Mouse (Mus musculus) forebrain, embryonic 16.5 days (tissue): ENCODE data around the gene Olfr9. TPM values are rescaled to one million over a fixed set of nuclear protein-coding genes. Genes with fewer than 3 reads are reported as not detected.
"Not testable (repeated sequence)": the region's sequence is repeated elsewhere in the genome, so short reads cannot be mapped to it uniquely, and the experiment has no call there.

Source experiments
- ATAC-seq: fragments of 200-750 bp; cut with Nextera tagmentation; 2 replicates; pipeline ENCODE4 v1.8.0; 2017; ENCODE audit warnings: mild to moderate bottlenecking, moderate library complexity
- H3K27ac ChIP-seq: fragments of 300-500 bp; sonication (generic); 2 replicates; pipeline ENCODE4 v1.5.1; 2014; ENCODE audit warnings: low read length, control low read depth
- H3K27me3 ChIP-seq: fragments of 300-500 bp; sonication (generic); replicated peaks from 2 replicates; pipeline ENCODE4 v1.6.1; 2014; ENCODE audit warnings: low read length; ENCODE audit not compliant: control insufficient read depth, insufficient read depth
- H3K36me3 ChIP-seq: fragments of 300-500 bp; sonication (generic); 2 replicates; pipeline ENCODE4 v1.6.1; 2014; ENCODE audit not compliant: control insufficient read depth, insufficient read depth
- H3K4me1 ChIP-seq: fragments of 300-500 bp; sonication (generic); replicated peaks from 2 replicates; pipeline ENCODE4 v1.6.1; 2014; ENCODE audit warnings: low read length; ENCODE audit not compliant: control insufficient read depth, insufficient read depth
- H3K4me2 ChIP-seq: fragments of 300-500 bp; sonication (generic); 2 replicates; pipeline ENCODE4 v1.6.1; 2014; ENCODE audit warnings: mild to moderate bottlenecking, low read length, control low read depth
- H3K4me3 ChIP-seq: fragments of 300-500 bp; sonication (generic); replicated peaks from 2 replicates; pipeline ENCODE4 v1.5.1; 2014; ENCODE audit warnings: mild to moderate bottlenecking, low read length, control low read depth
- H3K9ac ChIP-seq: fragments of 300-500 bp; sonication (generic); replicated peaks from 2 replicates; pipeline ENCODE4 v1.6.1; 2014; ENCODE audit warnings: low read depth, low read length, control low read depth
- H3K9me3 ChIP-seq: fragments of 300-500 bp; sonication (generic); 2 replicates; pipeline ENCODE4 v1.6.1; 2016; ENCODE audit warnings: low read length; ENCODE audit not compliant: control insufficient read depth
- WGBS: fragments of 180-500 bp; shearing (Covaris S2); extraction: QIAGEN DNeasy Blood & Tissue Kit; methylation state at CpG from one replicate; pipeline ENCODE4 v1.1.7; 2014; 5-methylcytosine and 5-hydroxymethylcytosine counted together
- polyA plus RNA-seq: library from polyadenylated mRNA; unstranded; fragments of >200 nt; fragmentation: Nextera tagmentation; extraction: Ambion mirVana; gene quantifications from 2 replicates; pipeline ENCODE4 v1.2.1, GENCODE M21; 2015

Gene Olfr9
- polyA plus RNA-seq, 1 experiment from 2014 or later, result not detected

DNA sequence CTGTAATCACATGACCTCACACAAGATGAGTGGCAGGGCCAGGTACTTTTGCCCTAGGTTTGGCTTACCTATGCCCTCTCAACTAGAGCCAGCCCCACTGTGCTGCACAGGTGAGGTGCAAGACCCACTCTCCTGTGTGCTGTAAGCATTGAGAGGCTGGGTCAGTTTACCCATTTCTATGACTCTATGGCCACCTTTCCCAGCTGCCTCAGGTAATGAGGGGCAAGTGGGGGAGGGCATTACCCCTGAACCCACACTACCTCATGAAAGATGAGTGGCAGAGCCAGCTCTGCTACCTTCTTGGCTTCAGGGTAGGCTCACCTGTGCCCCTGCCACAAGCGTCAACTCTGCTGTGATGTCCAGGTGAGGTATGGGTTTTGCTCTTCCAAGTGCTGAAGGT lies 6.6 kb downstream of the Olfr9 start:
- no peaks in the 10 kb centered on the region for H3K9me3 ChIP-seq
- 86% methylated on average over 1 of the region's 1 CpGs for WGBS
- no peak overlapping the region for H3K4me3 ChIP-seq
- H3K4me1 ChIP-seq, result no peaks in the 10 kb centered on the region
- no peaks in the 10 kb centered on the region for H3K36me3 ChIP-seq
- no peak for ATAC-seq
- no peak overlapping the region for H3K9ac ChIP-seq
- H3K27me3 ChIP-seq, result no peaks in the 10 kb centered on the region
- no peak overlapping the region for H3K4me2 ChIP-seq
- no peak overlapping the region for H3K27ac ChIP-seq

DNA sequence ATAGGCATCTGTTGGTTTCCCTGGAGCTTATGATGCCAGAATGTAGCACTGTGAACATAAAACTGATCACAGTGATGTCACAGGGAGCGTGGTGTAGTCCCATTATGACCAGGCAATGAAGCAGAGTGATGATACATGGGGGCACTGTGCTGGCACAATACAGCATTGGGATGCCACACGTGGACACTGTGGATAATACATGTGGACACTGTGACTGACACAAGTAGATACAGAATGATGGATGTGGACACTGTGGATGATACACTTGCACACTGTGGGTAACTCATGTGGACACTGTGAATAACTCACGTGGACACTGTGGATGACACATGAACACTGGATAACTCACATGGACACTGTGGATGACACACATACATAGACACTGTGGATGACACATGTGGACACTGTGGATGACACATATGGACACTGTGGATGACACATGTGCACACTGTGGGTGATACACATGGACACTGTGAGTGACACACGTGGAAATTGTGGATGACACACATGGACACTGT lies 7.4 kb downstream of the Olfr9 start:
- Histone ChIP-seq H3K9me3 (no peaks in the 10 kb centered on the region), H3K27me3 (no peaks in the 10 kb centered on the region), H3K4me1 (no peaks in the 10 kb centered on the region), H3K4me3 (no peak overlapping the region), H3K9ac (no peak overlapping the region), H3K4me2 (no peak overlapping the region), H3K27ac (no peak overlapping the region), H3K36me3 (no peaks in the 10 kb centered on the region)
- 75% methylated on average over 4 of the region's 4 CpGs for WGBS
- ATAC-seq, result no peak

GRCm38 (mm10) chr10:129004032-129004920 lies 15.0 kb downstream of the Olfr9 start:
- H3K4me1 ChIP-seq, result no peaks in the 10 kb centered on the region
- no peak overlapping the region for H3K27ac ChIP-seq
- no peaks in the 10 kb centered on the region for H3K36me3 ChIP-seq
- no peak overlapping the region for H3K4me2 ChIP-seq
- no peak overlapping the region for H3K9ac ChIP-seq
- ATAC-seq, result no peak
- no peak overlapping the region for H3K4me3 ChIP-seq
- 68% methylated on average over 14 of the region's 14 CpGs for WGBS
- H3K9me3 ChIP-seq, result no peaks in the 10 kb centered on the region
- no peaks in the 10 kb centered on the region for H3K27me3 ChIP-seq

- no peaks in the 10 kb centered on the region for H3K36me3 ChIP-seq
- 64% methylated on average over 2 of the region's 2 CpGs for WGBS
Observed at GRCm38 (mm10) chr10:129010288-129010841, 21.1 kb downstream of the Olfr9 start, which contains the start of gene Olfr763. Olfr763 (plus strand) TSS chr10:129010791.

DNA sequence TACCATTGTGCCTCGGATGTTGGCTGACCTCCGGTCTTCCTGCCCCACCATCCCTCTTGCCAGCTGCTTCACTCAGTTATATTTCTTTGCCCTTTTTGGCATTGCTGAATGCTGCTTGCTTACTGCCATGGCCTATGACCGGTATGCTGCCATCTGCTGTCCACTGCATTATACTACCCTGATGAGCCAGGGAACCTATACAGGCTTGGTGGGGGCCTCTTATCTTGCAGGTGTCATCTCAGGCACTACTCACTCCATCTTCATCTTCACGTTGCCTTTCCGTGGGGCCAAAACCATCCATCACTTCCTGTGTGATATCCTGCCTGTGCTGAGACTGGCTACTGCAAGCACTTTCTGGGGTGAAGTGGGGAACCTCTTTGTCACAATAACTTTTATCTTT lies 22.3 kb downstream of the Olfr9 start:
- not testable (repeated sequence) for H3K27ac ChIP-seq, H3K4me2 ChIP-seq, H3K27me3 ChIP-seq, H3K4me3 ChIP-seq, ATAC-seq, H3K9me3 ChIP-seq, H3K36me3 ChIP-seq, H3K9ac ChIP-seq, H3K4me1 ChIP-seq
- WGBS, result 73% methylated on average over 2 of the region's 5 CpGs

More at GRCm38 (mm10) chr10:129010288-129010841, 21.1 kb downstream of the Olfr9 start, which contains the start of gene Olfr763:
- Histone ChIP-seq H3K27me3 (no peaks in the 10 kb centered on the region), H3K4me3 (no peak within 1 kb of the TSS), H3K4me1 (no peaks in the 10 kb centered on the region), H3K9ac (no peak within 1 kb of the TSS), H3K27ac (no peak within 1 kb of the TSS), H3K4me2 (no peak within 1 kb of the TSS), H3K9me3 (no peaks in the 10 kb centered on the region)
- no peak for ATAC-seq

DNA sequence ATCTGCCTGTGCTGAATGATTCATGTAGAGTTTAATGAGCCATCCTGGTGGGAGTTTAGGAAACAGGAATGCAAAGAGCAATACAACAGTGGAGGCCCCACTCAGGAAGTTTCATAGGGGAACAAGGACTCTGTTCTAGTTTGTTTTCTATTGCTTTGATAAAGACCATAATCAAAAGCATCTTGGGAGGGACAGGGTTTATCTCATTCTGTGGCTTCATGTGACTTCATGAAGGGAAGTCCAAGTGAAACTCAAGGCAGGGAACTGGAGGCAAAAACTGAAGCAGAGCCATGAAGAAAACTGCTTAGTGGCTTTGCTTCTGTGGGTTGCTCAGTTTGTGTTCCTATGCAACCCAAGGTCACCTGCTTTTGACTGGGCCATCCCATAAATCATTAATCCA lies 25.2 kb downstream of the Olfr9 start:
- H3K4me1 ChIP-seq, result no peaks in the 10 kb centered on the region
- no peak overlapping the region for H3K4me2 ChIP-seq
- H3K9me3 ChIP-seq, result no peaks in the 10 kb centered on the region
- H3K27me3 ChIP-seq, result no peaks in the 10 kb centered on the region
- H3K4me3 ChIP-seq, result no peak overlapping the region
- H3K36me3 ChIP-seq, result no peaks in the 10 kb centered on the region
- no peak overlapping the region for H3K9ac ChIP-seq
- ATAC-seq, result no peak
- no peak overlapping the region for H3K27ac ChIP-seq

GRCm38 (mm10) chr10:129023319-129023718 lies 34.1 kb downstream of the Olfr9 start:
- Histone ChIP-seq H3K27me3 (no peaks in the 10 kb centered on the region), H3K9me3 (no peaks in the 10 kb centered on the region), H3K4me1 (no peaks in the 10 kb centered on the region), H3K4me2 (no peak overlapping the region), H3K27ac (no peak overlapping the region), H3K4me3 (no peak overlapping the region), H3K9ac (no peak overlapping the region), H3K36me3 (no peaks in the 10 kb centered on the region)
- no peak for ATAC-seq

DNA sequence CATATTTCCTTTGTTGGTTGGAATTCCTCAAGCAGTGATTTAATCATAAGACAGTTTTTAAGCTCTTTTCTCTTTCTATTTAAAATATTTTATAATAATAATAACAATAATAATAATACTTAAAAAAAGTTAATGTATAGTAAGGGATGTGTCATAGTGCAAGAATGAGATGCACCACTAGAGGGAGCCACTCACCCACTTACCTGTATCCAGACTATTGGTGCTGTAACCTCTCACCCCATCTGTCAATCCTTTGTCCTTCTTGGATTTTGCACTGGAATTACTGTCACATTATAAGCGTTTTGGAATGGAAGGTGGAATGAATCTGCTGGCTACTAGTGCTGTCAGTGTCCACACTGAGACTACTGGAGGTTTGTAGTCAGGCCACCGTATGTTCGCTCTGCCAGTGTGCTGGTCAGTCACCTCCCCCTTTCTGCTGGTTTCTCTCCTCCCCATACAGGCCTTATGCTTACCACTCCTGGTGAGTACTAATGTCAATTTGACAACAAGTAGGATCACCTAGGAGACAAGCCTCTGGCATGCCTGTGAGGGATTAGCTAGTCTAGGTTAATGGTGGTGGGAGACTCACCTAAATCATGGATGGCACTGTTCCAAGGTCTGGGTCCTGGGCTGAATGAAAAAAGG lies 36.9 kb downstream of the Olfr9 start:
- H3K9me3 ChIP-seq, result no peaks in the 10 kb centered on the region
- H3K4me2 ChIP-seq, result no peak overlapping the region
- no peak overlapping the region for H3K9ac ChIP-seq
- ATAC-seq, result peak; percentile 45; the same call in 1 of the 2 replicates
- H3K4me3 ChIP-seq, result no peak overlapping the region
- H3K36me3 ChIP-seq, result no peaks in the 10 kb centered on the region
- no peaks in the 10 kb centered on the region for H3K4me1 ChIP-seq
- H3K27me3 ChIP-seq, result no peaks in the 10 kb centered on the region
- 63% methylated on average over 3 of the region's 3 CpGs for WGBS
- H3K27ac ChIP-seq, result no peak overlapping the region

- no peak overlapping the region for H3K27ac ChIP-seq
- no peak for ATAC-seq
- H3K27me3 ChIP-seq, result no peaks in the 10 kb centered on the region
- WGBS, result 86% methylated on average over 2 of the region's 2 CpGs
- H3K9me3 ChIP-seq, result no peaks in the 10 kb centered on the region
- H3K9ac ChIP-seq, result no peak overlapping the region
- no peaks in the 10 kb centered on the region for H3K4me1 ChIP-seq
- no peak overlapping the region for H3K4me3 ChIP-seq
- no peak overlapping the region for H3K4me2 ChIP-seq
- H3K36me3 ChIP-seq, result no peaks in the 10 kb centered on the region
Observed at GRCm38 (mm10) chr10:129028343-129028742, 39.1 kb downstream of the Olfr9 start.
